Mouse (Mus musculus): Measurements from ENCODE around the gene Btg1-ps2. TPM values are rescaled to one million over a fixed set of nuclear protein-coding genes. Genes with fewer than 3 reads are reported as not detected.
"Not testable (repeated sequence)": the region's sequence is repeated elsewhere in the genome, so short reads cannot be mapped to it uniquely, and the experiment has no call there.

Btg1-ps2 gene
- total RNA-seq (2021), result not detected
- long read RNA-seq, experiment 1, result 0 reads
- long read RNA-seq, experiment 2, result 0 reads

GRCm38 (mm10) chrX:38043014-38043413, at the start of gene Btg1-ps2:
Btg1-ps2 (minus strand) TSS chrX:38043114.
- not testable (repeated sequence) for DNase-seq

GRCm38 (mm10) chrX:38085041-38085440, 42.1 kb upstream of the Btg1-ps2 start, which contains the start of gene Rhox11:
Rhox11 (minus strand) TSS chrX:38085141.
- no peak for DNase-seq

GRCm38 (mm10) chrX:38084226-38084625, 41.3 kb upstream of the Btg1-ps2 start:
- DNase-seq, result peak; percentile 59 to 76

- no peak for DNase-seq
These were observed 23.3 kb upstream of the Btg1-ps2 start, which contains the start of gene Rhox10 for GRCm38 (mm10) chrX:38066175-38066574. Rhox10 (plus strand) TSS chrX:38066475.

GRCm38 (mm10) chrX:38061544-38061943, 18.6 kb upstream of the Btg1-ps2 start:
- DNase-seq, result peak; percentile 3 to 17

- DNase-seq, result peak; percentile 53 to 59
These were observed 3.2 kb downstream of the Btg1-ps2 start for GRCm38 (mm10) chrX:38039666-38040065.

DNA sequence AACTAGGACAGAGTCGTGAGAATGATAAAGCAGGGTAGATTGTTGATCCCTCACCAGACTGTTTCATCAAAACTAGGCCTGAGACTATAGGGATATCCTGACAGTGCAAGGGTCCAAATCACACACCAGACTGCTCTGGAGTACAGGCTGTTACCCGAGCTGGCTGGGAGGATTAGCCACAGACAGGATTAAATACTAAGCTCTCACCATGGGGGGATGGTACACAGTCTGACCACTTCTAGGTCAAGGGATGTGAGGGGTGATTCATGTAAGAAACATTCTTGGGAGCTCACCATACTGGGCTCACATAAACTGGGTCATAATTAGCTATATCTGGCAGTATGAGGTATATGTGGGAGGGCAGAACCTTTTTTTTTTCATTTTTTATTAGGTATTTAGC, 9.1 kb downstream of the Btg1-ps2 start:
- no peak for DNase-seq

DNA sequence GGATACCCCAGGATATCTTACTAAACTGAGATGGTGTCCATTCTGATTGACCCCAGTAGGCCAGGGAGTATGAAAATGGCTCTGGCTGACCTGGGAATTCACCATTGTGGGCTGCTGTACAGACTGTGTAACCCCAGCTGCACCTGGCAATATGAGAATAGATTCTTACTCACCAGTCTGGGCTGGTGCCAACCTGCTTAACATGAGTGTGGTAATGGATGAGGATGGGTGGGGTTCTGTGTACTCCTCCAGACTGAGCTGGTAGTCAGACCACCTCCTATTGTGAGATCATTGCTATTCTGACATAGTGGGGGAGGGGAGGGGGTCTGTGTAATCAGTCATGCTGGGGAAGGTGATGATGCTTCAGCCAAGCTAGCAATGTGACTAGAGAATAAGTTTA, 24.3 kb downstream of the Btg1-ps2 start, which contains the start of gene Btg1-ps1:
Gene Btg1-ps1, minus strand, starts transcription at position 219 of the 400 bp plus-strand sequence.
- DNase-seq, result not testable (repeated sequence)

- peak; percentile 62 to 68 for DNase-seq
These were observed 34.2 kb downstream of the Btg1-ps2 start for GRCm38 (mm10) chrX:38008756-38009155.

Other genes with a start within 250 kb of the Btg1-ps2 start
- gene Rhox5, start 238.3 kb downstream of the Btg1-ps2 start, total RNA-seq (2021), result not detected
- gene Rhox6, start 216.2 kb downstream of the Btg1-ps2 start, total RNA-seq (2021), result not detected
- not detected for gene Rhox7a, start 211.4 kb downstream of the Btg1-ps2 start, total RNA-seq (2021)
- gene Rhox8, start 164.2 kb downstream of the Btg1-ps2 start, total RNA-seq (2021), result not detected
- not detected for gene Rhox7b, start 145.9 kb downstream of the Btg1-ps2 start, total RNA-seq (2021)
- gene Rhox9, start 141.3 kb downstream of the Btg1-ps2 start, total RNA-seq (2021), result not detected
- gene Btg1-ps1, start 24.3 kb downstream of the Btg1-ps2 start, total RNA-seq (2021), result not detected
- gene Rhox10, start 23.4 kb upstream of the Btg1-ps2 start, total RNA-seq (2021), result not detected
- not detected for gene Rhox11, start 42.0 kb upstream of the Btg1-ps2 start, total RNA-seq (2021)
- not detected for gene Rhox12, start 67.8 kb upstream of the Btg1-ps2 start, total RNA-seq (2021)
- gene Rhox13, start 78.1 kb upstream of the Btg1-ps2 start, total RNA-seq (2021), result not detected
- 10 to 100 TPM; 30.4 to 34.2 TPM for gene Zbtb33, start 146.7 kb upstream of the Btg1-ps2 start, total RNA-seq (2021)
- gene Tmem255a, start 209.3 kb upstream of the Btg1-ps2 start, total RNA-seq (2021), result 10 to 100 TPM; 16.1 to 21.5 TPM

Measured in adrenal gland, postnatal 36 days (tissue).